ENCODE assay signal across 34 mouse cellular contexts in the genomic region with DNA sequence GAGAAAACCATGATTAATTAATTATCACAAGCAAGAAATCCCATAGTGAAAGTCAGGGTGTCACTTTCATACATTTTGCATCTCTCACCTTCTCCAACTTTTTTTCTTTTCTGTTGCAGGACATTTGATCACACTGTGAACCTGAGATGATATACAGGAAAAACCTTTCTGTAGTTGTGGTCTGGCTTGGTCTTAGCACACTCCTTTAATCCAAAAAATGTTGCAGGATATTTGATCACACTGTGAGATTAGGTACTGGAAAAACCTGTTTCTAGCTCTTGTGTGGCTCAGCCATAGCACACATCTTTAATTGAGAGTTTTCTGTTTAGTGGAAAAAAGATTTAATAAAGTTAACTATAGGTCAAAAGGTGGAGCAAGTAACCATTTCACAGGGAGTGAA.
"Had no signal": no experiment of that assay in that cellular context is flagged by ENCODE, and none has a peak within 500 bp of the region (broad histone marks: within the 10 kb centered on the region; RNA-seq: fewer than 3 reads in every experiment).

No protein-coding gene starts in this region.

- H3K9ac ChIP-seq: heart, embryonic 12.5 days; heart, embryonic 13.5 days; heart, embryonic 15.5 days; hindbrain, embryonic 12.5 days; hindbrain, embryonic 13.5 days; hindbrain, embryonic 14.5 days; hindbrain, embryonic 15.5 days; intestine, embryonic 15.5 days; kidney, embryonic 15.5 days had no signal

- H3K4me3 ChIP-seq: heart, embryonic 12.5 days; heart, embryonic 13.5 days; heart, embryonic 15.5 days; hindbrain, embryonic 10.5 days; hindbrain, embryonic 12.5 days; hindbrain, embryonic 13.5 days; hindbrain, embryonic 15.5 days; intestine, embryonic 15.5 days; kidney, embryonic 15.5 days; layer of hippocampus, adult 2 months; left cerebral cortex, adult 2 months had no signal

- H3K4me1 ChIP-seq: heart, embryonic 12.5 days; heart, embryonic 13.5 days; heart, embryonic 15.5 days; hindbrain, embryonic 10.5 days; hindbrain, embryonic 12.5 days; hindbrain, embryonic 13.5 days; hindbrain, embryonic 15.5 days; intestine, embryonic 15.5 days; kidney, embryonic 15.5 days had no signal

- ATAC-seq: hindbrain, embryonic 16.5 days; hindbrain, postnatal 0 days; inflammation-experienced regulatory T-cells, adult 6 months; intestine, embryonic 15.5 days; intestine, embryonic 16.5 days; intestine, postnatal 0 days had no signal

- H3K27me3 ChIP-seq: heart, embryonic 12.5 days; heart, embryonic 13.5 days; heart, embryonic 15.5 days; hindbrain, embryonic 12.5 days; hindbrain, embryonic 13.5 days; hindbrain, embryonic 15.5 days; intestine, embryonic 15.5 days; kidney, embryonic 15.5 days had no signal

- H3K4me2 ChIP-seq: heart, embryonic 12.5 days; heart, embryonic 13.5 days; heart, embryonic 15.5 days; hindbrain, embryonic 12.5 days; hindbrain, embryonic 13.5 days; hindbrain, embryonic 14.5 days; hindbrain, embryonic 15.5 days; intestine, embryonic 15.5 days; kidney, embryonic 15.5 days had no signal

- H3K36me3 ChIP-seq: heart, embryonic 12.5 days; heart, embryonic 13.5 days; heart, embryonic 15.5 days; hindbrain, embryonic 10.5 days; hindbrain, embryonic 12.5 days; hindbrain, embryonic 13.5 days; hindbrain, embryonic 15.5 days; intestine, embryonic 15.5 days; kidney, embryonic 15.5 days had no signal

- DNase-seq: heart, postnatal 10 days; heart, postnatal 14 days; heart, postnatal 36 days; heart, postnatal 4 days; kidney, adult 11 months; kidney, adult 18-20 months; kidney, adult 2 months; kidney, adult 8-10 months; kidney, adult 9 months; kidney, postnatal 10 days; kidney, postnatal 14 days; kidney, postnatal 25 days; kidney, postnatal 36 days; kidney, postnatal 4 days; layer of hippocampus, adult 9-11 months; layer of hippocampus, postnatal 36 days had no signal

- H3K27ac ChIP-seq: heart, embryonic 13.5 days; heart, embryonic 15.5 days; hindbrain, embryonic 10.5 days; hindbrain, embryonic 12.5 days; hindbrain, embryonic 13.5 days; hindbrain, embryonic 14.5 days; hindbrain, embryonic 15.5 days; hindbrain, postnatal 0 days; intestine, embryonic 15.5 days; kidney, embryonic 15.5 days; kidney, postnatal 0 days; layer of hippocampus, adult 2 months; left cerebral cortex, adult 2 months had no signal

- H3K9me3 ChIP-seq: heart, embryonic 12.5 days; heart, embryonic 13.5 days; heart, embryonic 15.5 days; hindbrain, embryonic 10.5 days; hindbrain, embryonic 12.5 days; hindbrain, embryonic 13.5 days; hindbrain, embryonic 15.5 days; intestine, embryonic 15.5 days; kidney, embryonic 15.5 days had no signal
